Mouse (Mus musculus) effector memory CD4-positive, alpha-beta T cell, adult 5 months (primary cell): ENCODE results near the gene Ccdc181. TPM values are rescaled to one million over a fixed set of nuclear protein-coding genes. Genes with fewer than 3 reads are reported as not detected.

Experiments
- polyA plus RNA-seq: library from polyadenylated mRNA; unstranded; fragments of 100-300 nt; shearing (Covaris generic); gene quantifications from one replicate; pipeline ENCODE4 v1.2.1, GENCODE M21; 2017

Ccdc181 gene
- polyA plus RNA-seq: 4.1 TPM

GRCm38 (mm10) chr1:164275455-164275954 lies at the start of gene Ccdc181:
TSS of gene Ccdc181 (plus strand) at chr1:164275585.

GRCm38 (mm10) chr1:164248465-164249331 lies 26.7 kb upstream of the Ccdc181 start, which contains the start of gene Slc19a2:
TSS of gene Slc19a2 (plus strand) at chr1:164249046.

GRCm38 (mm10) chr1:164303821-164304220 lies 28.4 kb downstream of the Ccdc181 start, which contains the start of gene Nme7:
TSS of gene Nme7 (plus strand) at chr1:164304121.

GRCm38 (mm10) chr1:164307124-164307751 lies 31.9 kb downstream of the Ccdc181 start, which contains the start of gene Blzf1:
TSS of gene Blzf1 (minus strand) at chr1:164307489.

Other genes starting within 250 kb of the Ccdc181 start
- gene Sele, start 227.4 kb upstream of the Ccdc181 start, polyA plus RNA-seq: not detected
- 14.6 TPM for gene Sell, start 213.6 kb upstream of the Ccdc181 start, polyA plus RNA-seq
- gene Selp, start 160.3 kb upstream of the Ccdc181 start, polyA plus RNA-seq: not detected
- not detected for gene F5, start 123.7 kb upstream of the Ccdc181 start, polyA plus RNA-seq
- 7.2 TPM for gene Slc19a2, start 26.5 kb upstream of the Ccdc181 start, polyA plus RNA-seq
- 6.0 TPM for gene Nme7, start 28.5 kb downstream of the Ccdc181 start, polyA plus RNA-seq
- gene Blzf1, start 31.9 kb downstream of the Ccdc181 start, polyA plus RNA-seq: 12.6 TPM
- gene Atp1b1, start 182.8 kb downstream of the Ccdc181 start, polyA plus RNA-seq: 4.5 TPM